Mouse (Mus musculus): Measurements from ENCODE around the gene Grik5. TPM values are rescaled to one million over a fixed set of nuclear protein-coding genes. Genes with fewer than 3 reads are reported as not detected.
A peak's percentile ranks its signal among the peaks of the same experiment; 100 is the strongest.

Gene Grik5
- polyA plus RNA-seq, 1 experiment: 31.5 TPM

- no peaks in the 10 kb centered on the region for H3K27me3 ChIP-seq (ENCODE audit: control insufficient read depth, insufficient read depth, low read length, poor library complexity, severe bottlenecking)
- no peak overlapping the region for H3K4me3 ChIP-seq (ENCODE audit: low read depth, low read length)
- no peaks in the 10 kb centered on the region for H3K36me3 ChIP-seq (ENCODE audit: control insufficient read depth, insufficient read depth, low read length, poor library complexity, severe bottlenecking)
- H3K9ac ChIP-seq (ENCODE audit: low read depth, poor library complexity, severe bottlenecking): no peak overlapping the region
- H3K9me3 ChIP-seq (replicated peaks; ENCODE audit: control insufficient read depth, insufficient read depth, low read length, poor library complexity, severe bottlenecking): no peaks in the 10 kb centered on the region
- H3K4me1 ChIP-seq (ENCODE audit: control insufficient read depth, insufficient read depth, low read length): no peaks in the 10 kb centered on the region
- H3K27ac ChIP-seq (ENCODE audit: insufficient read depth, low read length): peak overlapping the region; percentile 59; the same call in 1 of the 2 replicates
- TF ChIP-seq EP300 (IDR thresholded peaks at IDR 0.05; ENCODE audit: insufficient read depth, low read depth, low read length) (no peak), POLR2A (IDR thresholded peaks at IDR 0.05; ENCODE audit: insufficient read depth, low read length) (no peak), CTCF (IDR thresholded peaks at IDR 0.05; ENCODE audit: low read depth, low read length) (no peak)
These were observed 88.8 kb downstream of the Grik5 start for GRCm38 (mm10) chr7:24983396-24983795.

GRCm38 (mm10) chr7:24980439-24980838 is 91.7 kb downstream of the Grik5 start:
- H3K4me3 ChIP-seq (ENCODE audit: low read depth, low read length): no peak overlapping the region
- H3K4me1 ChIP-seq (ENCODE audit: control insufficient read depth, insufficient read depth, low read length): no peaks in the 10 kb centered on the region
- H3K9me3 ChIP-seq (replicated peaks; ENCODE audit: control insufficient read depth, insufficient read depth, low read length, poor library complexity, severe bottlenecking): no peaks in the 10 kb centered on the region
- TF ChIP-seq CTCF (IDR thresholded peaks at IDR 0.05; ENCODE audit: low read depth, low read length): no peak
- TF ChIP-seq POLR2A (IDR thresholded peaks at IDR 0.05; ENCODE audit: insufficient read depth, low read length): no peak
- TF ChIP-seq EP300 (IDR thresholded peaks at IDR 0.05; ENCODE audit: insufficient read depth, low read depth, low read length): no peak
- H3K36me3 ChIP-seq (ENCODE audit: control insufficient read depth, insufficient read depth, low read length, poor library complexity, severe bottlenecking): no peaks in the 10 kb centered on the region
- H3K9ac ChIP-seq (ENCODE audit: low read depth, poor library complexity, severe bottlenecking): no peak overlapping the region
- no peaks in the 10 kb centered on the region for H3K27me3 ChIP-seq (ENCODE audit: control insufficient read depth, insufficient read depth, low read length, poor library complexity, severe bottlenecking)
- H3K27ac ChIP-seq (ENCODE audit: insufficient read depth, low read length): no peak overlapping the region

- no peak overlapping the region for H3K4me3 ChIP-seq (ENCODE audit: low read depth, low read length)
- peaks cover 3% of the 10 kb centered on the region for H3K4me1 ChIP-seq (ENCODE audit: control insufficient read depth, insufficient read depth, low read length)
- H3K27ac ChIP-seq (ENCODE audit: insufficient read depth, low read length): no peak overlapping the region
- H3K9ac ChIP-seq (ENCODE audit: low read depth, poor library complexity, severe bottlenecking): no peak overlapping the region
- TF ChIP-seq EP300 (IDR thresholded peaks at IDR 0.05; ENCODE audit: insufficient read depth, low read depth, low read length): no peak
- no peak for TF ChIP-seq CTCF (IDR thresholded peaks at IDR 0.05; ENCODE audit: low read depth, low read length)
- no peak for TF ChIP-seq POLR2A (IDR thresholded peaks at IDR 0.05; ENCODE audit: insufficient read depth, low read length)
- no peaks in the 10 kb centered on the region for H3K9me3 ChIP-seq (replicated peaks; ENCODE audit: control insufficient read depth, insufficient read depth, low read length, poor library complexity, severe bottlenecking)
- H3K27me3 ChIP-seq (ENCODE audit: control insufficient read depth, insufficient read depth, low read length, poor library complexity, severe bottlenecking): no peaks in the 10 kb centered on the region
- no peaks in the 10 kb centered on the region for H3K36me3 ChIP-seq (ENCODE audit: control insufficient read depth, insufficient read depth, low read length, poor library complexity, severe bottlenecking)
These were observed 93.4 kb downstream of the Grik5 start for GRCm38 (mm10) chr7:24978781-24979180.

GRCm38 (mm10) chr7:24974893-24975595 is 97.1 kb downstream of the Grik5 start:
- Histone ChIP-seq H3K9ac (ENCODE audit: low read depth, poor library complexity, severe bottlenecking) (no peak overlapping the region), H3K27ac (ENCODE audit: insufficient read depth, low read length) (no peak overlapping the region), H3K4me1 (ENCODE audit: control insufficient read depth, insufficient read depth, low read length) (peaks cover 3% of the 10 kb centered on the region), H3K4me3 (ENCODE audit: low read depth, low read length) (no peak overlapping the region), H3K27me3 (ENCODE audit: control insufficient read depth, insufficient read depth, low read length, poor library complexity, severe bottlenecking) (no peaks in the 10 kb centered on the region), H3K36me3 (ENCODE audit: control insufficient read depth, insufficient read depth, low read length, poor library complexity, severe bottlenecking) (no peaks in the 10 kb centered on the region), H3K9me3 (replicated peaks; ENCODE audit: control insufficient read depth, insufficient read depth, low read length, poor library complexity, severe bottlenecking) (no peaks in the 10 kb centered on the region)
- TF ChIP-seq CTCF (IDR thresholded peaks at IDR 0.05; ENCODE audit: low read depth, low read length) (peak; percentile 26), POLR2A (IDR thresholded peaks at IDR 0.05; ENCODE audit: insufficient read depth, low read length) (no peak), EP300 (IDR thresholded peaks at IDR 0.05; ENCODE audit: insufficient read depth, low read depth, low read length) (no peak)

GRCm38 (mm10) chr7:24973902-24974301 is 98.2 kb downstream of the Grik5 start:
- H3K27ac ChIP-seq (ENCODE audit: insufficient read depth, low read length): no peak overlapping the region
- H3K4me1 ChIP-seq (ENCODE audit: control insufficient read depth, insufficient read depth, low read length): peaks cover 3% of the 10 kb centered on the region
- H3K4me3 ChIP-seq (ENCODE audit: low read depth, low read length): no peak overlapping the region
- TF ChIP-seq EP300 (IDR thresholded peaks at IDR 0.05; ENCODE audit: insufficient read depth, low read depth, low read length) (no peak), CTCF (IDR thresholded peaks at IDR 0.05; ENCODE audit: low read depth, low read length) (no peak), POLR2A (IDR thresholded peaks at IDR 0.05; ENCODE audit: insufficient read depth, low read length) (no peak)
- H3K36me3 ChIP-seq (ENCODE audit: control insufficient read depth, insufficient read depth, low read length, poor library complexity, severe bottlenecking): no peaks in the 10 kb centered on the region
- no peaks in the 10 kb centered on the region for H3K9me3 ChIP-seq (replicated peaks; ENCODE audit: control insufficient read depth, insufficient read depth, low read length, poor library complexity, severe bottlenecking)
- H3K9ac ChIP-seq (ENCODE audit: low read depth, poor library complexity, severe bottlenecking): no peak overlapping the region
- H3K27me3 ChIP-seq (ENCODE audit: control insufficient read depth, insufficient read depth, low read length, poor library complexity, severe bottlenecking): no peaks in the 10 kb centered on the region

- no peak overlapping the region for H3K27ac ChIP-seq (ENCODE audit: insufficient read depth, low read length)
- no peak overlapping the region for H3K9ac ChIP-seq (ENCODE audit: low read depth, poor library complexity, severe bottlenecking)
- peaks cover 3% of the 10 kb centered on the region for H3K4me1 ChIP-seq (ENCODE audit: control insufficient read depth, insufficient read depth, low read length)
- H3K27me3 ChIP-seq (ENCODE audit: control insufficient read depth, insufficient read depth, low read length, poor library complexity, severe bottlenecking): no peaks in the 10 kb centered on the region
- TF ChIP-seq EP300 (IDR thresholded peaks at IDR 0.05; ENCODE audit: insufficient read depth, low read depth, low read length): no peak
- TF ChIP-seq CTCF (IDR thresholded peaks at IDR 0.05; ENCODE audit: low read depth, low read length): no peak
- no peak for TF ChIP-seq POLR2A (IDR thresholded peaks at IDR 0.05; ENCODE audit: insufficient read depth, low read length)
- H3K4me3 ChIP-seq (ENCODE audit: low read depth, low read length): no peak overlapping the region
- H3K36me3 ChIP-seq (ENCODE audit: control insufficient read depth, insufficient read depth, low read length, poor library complexity, severe bottlenecking): no peaks in the 10 kb centered on the region
- H3K9me3 ChIP-seq (replicated peaks; ENCODE audit: control insufficient read depth, insufficient read depth, low read length, poor library complexity, severe bottlenecking): no peaks in the 10 kb centered on the region
These were observed 98.9 kb downstream of the Grik5 start for GRCm38 (mm10) chr7:24973208-24973607.
